Mouse (Mus musculus) bone marrow macrophage, adult 2 months (primary cell): Measurements from ENCODE around the gene Ints5.

ENCODE experiments used
- CTCF ChIP-seq: IDR thresholded peaks from 2 replicates; pipeline ENCODE4 v1.5.1; 2012; ENCODE audit warnings: low read depth, mild to moderate bottlenecking, low read length, moderate library complexity
- POLR2A ChIP-seq: IDR thresholded peaks from 2 replicates; pipeline ENCODE4 v1.6.1; 2012; ENCODE audit warnings: mild to moderate bottlenecking, low read depth, low read length, borderline replicate concordance

GRCm38 (mm10) chr19:8945251-8945650, 52.4 kb downstream of the Ints5 start:
- TF ChIP-seq POLR2A (no peak), CTCF (no peak)
